Mouse (Mus musculus) kidney, postnatal 0 days (tissue): ENCODE measurements at regions not wholly inside any gene's neighbourhood (a gene's known extent, or its start where the extent isn't known, plus 50 kb on each side); places are given as distances from the start of the nearest gene placed in this dataset.

ENCODE experiments used
- ATAC-seq: fragments of 200-750 bp; cut with Nextera tagmentation; replicated peaks from 2 replicates; pipeline ENCODE4 v1.8.0; 2017; ENCODE audit warnings: low read depth, moderate number of reproducible peaks, moderate TSS enrichment, moderate library complexity; ENCODE audit not compliant: low FRiP score
- DNase-seq: peaks from one replicate; pipeline ENCODE4 v3.0.0-alpha.2; 2016; ENCODE audit warnings: low spot score
- H3K27ac ChIP-seq: fragments of 300-500 bp; sonication (generic); 2 replicates; pipeline ENCODE4 v1.5.1; 2014; ENCODE audit warnings: mild to moderate bottlenecking
- H3K27me3 ChIP-seq: fragments of 300-500 bp; sonication (generic); 2 replicates; pipeline ENCODE4 v1.6.1; 2014; ENCODE audit warnings: low read length, mixed read lengths; ENCODE audit not compliant: insufficient read depth
- H3K36me3 ChIP-seq: fragments of 300-500 bp; sonication (generic); 2 replicates; pipeline ENCODE4 v1.6.1; 2014; ENCODE audit warnings: low read length, mixed read lengths; ENCODE audit not compliant: insufficient read depth
- H3K4me1 ChIP-seq: fragments of 300-500 bp; sonication (generic); replicated peaks from 2 replicates; pipeline ENCODE4 v1.6.1; 2014; ENCODE audit warnings: antibody characterized with exemption, low read length, mixed read lengths; ENCODE audit not compliant: insufficient read depth
- H3K4me2 ChIP-seq: fragments of 300-500 bp; sonication (generic); 2 replicates; pipeline ENCODE4 v1.6.1; 2014; ENCODE audit warnings: mild to moderate bottlenecking, low read length, moderate library complexity, mixed read lengths
- H3K4me3 ChIP-seq: fragments of 300-500 bp; sonication (generic); replicated peaks from 2 replicates; pipeline ENCODE4 v1.5.1; 2014; ENCODE audit warnings: low read depth, low read length
- H3K9ac ChIP-seq: fragments of 300-500 bp; sonication (generic); 2 replicates; pipeline ENCODE4 v1.6.1; 2014; ENCODE audit warnings: low read depth, low read length
- H3K9me3 ChIP-seq: fragments of 300-500 bp; sonication (generic); replicated peaks from 2 replicates; pipeline ENCODE4 v1.6.1; 2016; ENCODE audit warnings: low read length, inconsistent platforms, mixed read lengths
- CTCF ChIP-seq: IDR thresholded peaks from 2 replicates; pipeline ENCODE4 v1.5.1; 2016; ENCODE audit warnings: antibody characterized with exemption, low read depth, mild to moderate bottlenecking, moderate library complexity
- WGBS: fragments of 180-500 bp; shearing (Covaris S2); extraction: QIAGEN DNeasy Blood & Tissue Kit; methylation state at CpG from one replicate; pipeline ENCODE4 v1.1.7; 2014; 5-methylcytosine and 5-hydroxymethylcytosine counted together

DNA sequence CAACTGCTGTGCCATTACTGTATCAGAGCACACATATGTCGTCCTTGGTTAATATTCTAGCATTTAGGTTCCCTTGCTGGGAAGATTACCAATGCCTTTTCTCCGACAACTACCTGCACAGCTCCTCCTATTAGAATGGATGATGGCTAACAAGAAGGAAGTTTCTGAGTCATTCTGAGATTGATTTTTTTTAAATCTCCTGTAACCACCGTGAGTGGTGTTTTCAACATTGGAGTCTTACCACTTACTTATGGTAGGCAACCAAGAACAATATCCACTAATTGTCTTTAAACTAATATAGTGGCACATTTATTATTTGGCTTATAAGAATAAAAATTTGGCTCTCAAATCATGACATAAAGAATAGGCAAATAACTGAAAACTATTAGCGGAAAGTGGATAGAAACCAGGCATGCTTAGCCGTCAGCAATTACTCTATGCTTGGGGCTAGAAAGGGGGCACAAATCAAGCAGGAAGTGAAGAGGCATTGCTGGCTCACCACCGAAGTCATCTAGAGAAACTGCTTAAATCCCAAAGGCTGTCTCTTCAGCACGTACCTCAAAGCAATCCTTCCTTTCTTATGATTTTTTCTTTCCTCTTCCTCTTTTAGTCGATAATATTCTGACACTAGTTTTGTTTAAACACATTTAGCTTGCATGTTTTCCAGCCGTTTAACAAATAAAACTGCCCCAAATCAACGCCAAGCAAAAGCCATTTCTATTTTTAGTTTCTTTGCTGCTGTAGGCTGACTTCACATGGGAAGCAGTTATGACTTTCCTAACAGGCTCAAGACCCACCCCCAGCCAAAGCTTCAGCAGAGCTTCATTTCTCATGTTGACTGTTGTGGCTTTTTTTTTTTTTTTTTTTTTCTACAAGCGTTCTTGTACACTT is 484.8 kb upstream of the Gm7489 start:
- H3K4me2 ChIP-seq: no peak overlapping the region
- no peaks in the 10 kb centered on the region for H3K36me3 ChIP-seq
- no peak overlapping the region for H3K4me3 ChIP-seq
- H3K27me3 ChIP-seq: no peaks in the 10 kb centered on the region
- no peak for TF ChIP-seq CTCF
- no peak overlapping the region for H3K9ac ChIP-seq
- WGBS: 72% methylated on average over 11 of the region's 11 CpGs
- ATAC-seq (no peak), DNase-seq (peak; percentile 32)
- H3K9me3 ChIP-seq: no peaks in the 10 kb centered on the region
- H3K27ac ChIP-seq: no peak overlapping the region
- H3K4me1 ChIP-seq: no peaks in the 10 kb centered on the region

DNA sequence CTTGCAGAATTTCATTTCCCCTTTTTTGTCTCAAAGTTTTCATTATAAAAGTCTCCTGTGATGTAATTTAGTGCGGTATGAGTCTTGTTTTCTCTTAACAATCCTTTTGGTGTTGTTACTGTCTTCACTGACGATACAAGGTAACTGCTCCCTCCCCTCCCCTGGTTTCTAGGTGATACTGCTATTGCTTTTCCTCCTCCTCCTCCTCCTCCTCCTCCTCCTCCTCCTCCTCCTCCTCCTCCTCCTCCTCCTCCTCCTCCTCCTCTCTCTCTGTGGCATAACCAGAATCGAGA is 484.2 kb upstream of the Gm7489 start:
- DNase-seq (no peak), ATAC-seq (no peak)
- 45% methylated on average over 3 of the region's 3 CpGs for WGBS
- Histone ChIP-seq H3K36me3 (no peaks in the 10 kb centered on the region), H3K9me3 (no peaks in the 10 kb centered on the region), H3K9ac (no peak overlapping the region), H3K4me2 (no peak overlapping the region), H3K27me3 (no peaks in the 10 kb centered on the region), H3K27ac (no peak overlapping the region), H3K4me3 (no peak overlapping the region), H3K4me1 (no peaks in the 10 kb centered on the region)
- no peak for TF ChIP-seq CTCF
